Mouse (Mus musculus) hindbrain, embryonic 14.5 days (tissue): Measurements from ENCODE around the gene AI661453. TPM values are rescaled to one million over a fixed set of nuclear protein-coding genes. Genes with fewer than 3 reads are reported as not detected.

ENCODE experiments used
- polyA plus RNA-seq: library from polyadenylated mRNA; unstranded; fragments of >200 nt; fragmentation: Nextera tagmentation; extraction: Ambion mirVana; gene quantifications from 2 replicates; pipeline ENCODE4 v1.2.1, GENCODE M21; 2014

Gene AI661453
- polyA plus RNA-seq, 1 experiment from 2014 or later, result 0.23 TPM

Other genes with a start within 250 kb of the AI661453 start
- gene Mrps10, start 67.7 kb upstream of the AI661453 start, polyA plus RNA-seq, result 61.7 and 72.3 TPM in 2 replicates
- 0.25 and 0.46 TPM in 2 replicates for gene Guca1b, start 51.2 kb upstream of the AI661453 start, polyA plus RNA-seq
- gene Guca1a, start 36.0 kb upstream of the AI661453 start, polyA plus RNA-seq, result 0.31 and 0.40 TPM in 2 replicates
- gene 1700001C19Rik, start 761 bp downstream of the AI661453 start, polyA plus RNA-seq, result 0.37 and 0.47 TPM in 2 replicates
- gene Taf8, start 65.7 kb downstream of the AI661453 start, polyA plus RNA-seq, result 16.4 and 16.9 TPM in 2 replicates
- 78.9 and 80.3 TPM in 2 replicates for gene Ccnd3, start 68.4 kb downstream of the AI661453 start, polyA plus RNA-seq
- gene Bysl, start 174.9 kb downstream of the AI661453 start, polyA plus RNA-seq, result 33.3 and 34.3 TPM in 2 replicates
- gene Med20, start 175.0 kb downstream of the AI661453 start, polyA plus RNA-seq, result 42.3 and 44.7 TPM in 2 replicates
- gene Gm20517, start 175.0 kb downstream of the AI661453 start, polyA plus RNA-seq, result 3.0 and 3.1 TPM in 2 replicates
- 6.7 and 7.6 TPM in 2 replicates for gene Usp49, start 194.1 kb downstream of the AI661453 start, polyA plus RNA-seq